Mouse (Mus musculus): Measurements from ENCODE around the gene Cep170b.

Gene Cep170b

GRCm38 (mm10) chr12:112720216-112720615 is at the start of gene Cep170b:
Gene Cep170b (plus strand): TSS chr12:112720455.
- no peak for DNase-seq (ENCODE audit: low spot score)

DNA sequence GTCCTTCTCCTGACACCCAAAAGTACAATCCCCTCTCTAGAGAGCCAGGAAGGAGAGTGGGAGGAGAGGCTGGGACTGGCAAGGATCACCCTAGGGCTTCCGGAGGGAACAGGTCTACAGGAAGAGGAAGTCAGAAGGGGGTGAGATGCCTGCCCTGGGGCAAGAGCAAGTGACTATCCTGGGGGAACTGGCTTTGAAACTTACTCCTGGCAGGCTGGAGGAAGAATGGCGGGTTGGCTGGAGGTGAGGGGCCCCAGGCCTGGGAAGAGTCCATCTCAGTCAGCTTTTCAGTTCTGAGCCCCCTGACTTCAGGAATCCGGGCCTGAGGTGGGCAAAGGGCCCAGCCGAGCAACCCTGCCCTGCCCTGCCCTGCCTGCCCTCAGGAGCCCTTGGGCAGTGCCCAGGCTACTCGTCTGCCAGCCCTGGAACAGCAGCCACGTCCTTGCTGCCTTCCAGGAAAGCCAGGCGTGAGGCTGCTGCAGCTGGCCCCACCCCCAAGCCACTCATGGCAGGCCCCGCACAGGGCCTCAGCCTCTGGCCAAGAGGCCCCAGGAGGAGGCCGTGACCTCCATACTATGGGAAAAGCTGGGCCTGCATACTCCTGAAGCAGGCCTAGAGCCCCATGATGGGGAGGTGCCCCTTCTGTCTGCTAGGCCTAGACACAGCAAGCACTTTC is 49.4 kb upstream of the Cep170b start:
- peak; percentile 66 for DNase-seq (ENCODE audit: low spot score)

GRCm38 (mm10) chr12:112671891-112672290 is 48.4 kb upstream of the Cep170b start:
- no peak for DNase-seq (ENCODE audit: low spot score)

GRCm38 (mm10) chr12:112672744-112673575 is 47.3 kb upstream of the Cep170b start:
- peak; percentile 53 for DNase-seq (ENCODE audit: low spot score)

GRCm38 (mm10) chr12:112673576-112674091 is 46.6 kb upstream of the Cep170b start:
- peak; percentile 55 for DNase-seq (ENCODE audit: low spot score)

DNA sequence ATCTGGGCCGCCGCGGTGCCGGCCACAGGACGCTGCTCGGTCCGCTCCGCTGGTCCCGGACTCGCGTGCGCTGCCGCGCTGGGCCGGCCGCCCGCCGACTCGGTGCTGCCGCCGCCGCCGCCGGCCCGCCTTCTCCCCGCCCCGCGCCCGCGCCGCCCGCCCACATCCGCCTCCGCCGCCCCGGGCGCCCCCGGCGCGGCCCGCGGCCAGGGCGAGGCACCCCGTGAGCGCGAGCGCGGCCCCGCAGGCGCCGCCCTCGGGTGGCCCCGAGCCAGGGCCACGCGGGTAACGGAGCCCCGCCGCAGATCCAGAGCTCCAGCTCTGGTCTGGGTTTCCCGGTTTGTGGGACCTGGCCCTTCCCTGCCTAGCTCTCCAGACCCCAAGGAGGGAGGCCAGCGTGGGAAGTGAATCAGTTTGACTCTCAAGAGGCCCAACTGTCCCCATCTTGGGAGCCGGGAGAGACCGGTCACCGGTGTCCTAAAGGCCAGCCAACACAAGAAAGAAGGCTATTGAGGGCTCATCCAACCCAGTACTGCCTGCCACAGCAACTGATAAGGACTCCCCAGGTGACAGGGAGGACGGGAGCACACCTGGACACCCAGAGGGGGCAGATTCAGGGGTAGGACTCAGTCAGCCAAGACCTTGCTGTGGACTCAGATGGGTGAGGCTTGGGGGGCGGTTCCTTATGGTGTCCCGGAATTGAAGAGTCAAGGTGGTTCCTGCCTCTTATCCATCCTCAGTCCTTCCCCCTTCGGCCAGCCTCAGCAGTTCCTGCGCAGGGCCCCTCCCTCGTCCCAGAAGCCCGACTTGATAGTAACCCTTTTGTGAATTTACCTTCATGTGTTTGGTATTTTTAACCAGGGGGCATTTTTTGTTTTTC is 45.9 kb upstream of the Cep170b start, which contains the start of gene Akt1:
TSS of gene Akt1 (minus strand) at position 753 of the 880 bp plus-strand sequence.
- DNase-seq (ENCODE audit: low spot score) = peak; percentile 74

GRCm38 (mm10) chr12:112675245-112676035 is 44.8 kb upstream of the Cep170b start:
- peak; percentile 80 for DNase-seq (ENCODE audit: low spot score)

GRCm38 (mm10) chr12:112677076-112677475 is 43.2 kb upstream of the Cep170b start:
- no peak for DNase-seq (ENCODE audit: low spot score)

DNA sequence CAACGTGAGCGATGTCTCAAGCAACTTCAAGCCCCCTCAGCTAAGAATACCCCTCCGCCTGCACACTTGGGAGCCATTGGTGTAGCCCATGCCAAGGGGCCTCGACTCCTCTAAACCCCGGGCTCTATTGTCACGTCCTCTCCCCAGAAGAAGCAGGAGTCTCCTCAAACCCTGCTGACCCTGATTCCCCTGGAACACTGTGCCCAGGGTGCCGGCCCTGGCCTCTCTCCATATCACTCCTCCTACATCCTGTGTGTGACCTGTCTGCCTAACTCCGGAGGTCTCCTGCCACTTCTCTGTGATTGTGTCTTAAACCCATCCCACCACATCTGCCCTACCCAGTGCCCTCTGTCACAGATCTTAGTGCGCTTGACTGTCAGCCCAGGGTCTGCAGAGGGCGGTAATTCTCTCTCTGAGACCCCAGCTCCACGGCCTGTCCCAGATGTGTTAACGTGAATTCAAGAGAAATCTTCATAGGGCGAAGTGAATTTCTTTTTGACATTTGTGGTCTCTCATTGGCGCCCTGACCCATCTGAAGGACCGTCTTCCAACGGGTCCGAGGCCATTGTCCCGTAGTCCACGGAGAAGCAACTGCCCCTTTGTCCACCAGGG is 42.2 kb upstream of the Cep170b start:
- no peak for DNase-seq (ENCODE audit: low spot score)

- DNase-seq (ENCODE audit: low spot score) = peak; percentile 65
These were observed 41.7 kb upstream of the Cep170b start, which contains the start of gene Zbtb42 for GRCm38 (mm10) chr12:112678555-112679026. Gene Zbtb42 (plus strand): TSS chr12:112678828.

DNA sequence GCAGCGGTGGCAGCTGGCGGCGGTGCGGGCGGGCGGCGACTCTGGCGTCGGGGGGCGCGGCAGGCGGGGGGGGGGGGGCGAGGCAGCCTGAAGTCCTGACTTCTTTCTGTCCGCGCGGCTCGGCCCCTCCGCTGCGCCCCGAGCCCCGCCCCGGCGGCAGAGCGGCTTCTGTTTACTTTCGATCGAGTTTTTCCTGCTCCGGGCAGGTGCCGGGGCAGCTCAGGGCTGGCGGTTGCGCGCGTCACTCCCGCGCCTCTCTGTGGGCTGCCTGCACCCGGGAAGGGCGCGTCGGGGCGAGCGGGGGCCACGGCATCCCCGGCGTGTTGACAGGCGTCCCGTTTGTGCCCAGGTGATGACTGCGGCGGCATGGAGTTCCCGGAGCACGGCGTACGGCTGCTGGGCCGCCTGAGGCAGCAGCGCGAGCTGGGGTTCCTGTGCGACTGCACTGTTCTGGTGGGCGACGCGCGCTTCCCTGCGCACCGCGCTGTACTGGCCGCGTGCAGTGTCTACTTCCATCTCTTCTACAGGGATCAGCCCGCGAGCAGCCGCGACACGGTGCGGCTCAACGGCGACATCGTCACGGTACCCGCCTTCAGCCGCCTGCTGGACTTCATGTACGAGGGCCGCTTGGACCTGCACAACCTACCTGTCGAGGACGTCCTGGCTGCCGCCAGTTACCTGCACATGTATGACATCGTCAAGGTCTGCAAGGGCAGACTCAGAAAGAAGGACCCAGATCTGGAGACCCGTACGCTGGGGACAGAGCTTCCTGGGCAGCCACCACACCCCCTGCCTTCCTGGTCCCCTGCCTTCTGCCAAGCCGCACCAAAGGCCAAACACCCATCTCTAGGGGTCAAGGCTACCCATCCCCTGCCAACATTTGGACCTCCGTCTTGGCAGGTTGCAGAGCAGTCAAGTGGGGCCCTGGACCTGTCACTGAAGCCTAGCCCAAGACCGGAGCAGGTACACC is 40.9 kb upstream of the Cep170b start:
- peak; percentile 51 for DNase-seq (ENCODE audit: low spot score)

- DNase-seq (ENCODE audit: low spot score) = no peak
These were observed 36.9 kb upstream of the Cep170b start for GRCm38 (mm10) chr12:112683351-112683750.

GRCm38 (mm10) chr12:112688458-112688857 is 31.8 kb upstream of the Cep170b start:
- DNase-seq (ENCODE audit: low spot score) = no peak

DNA sequence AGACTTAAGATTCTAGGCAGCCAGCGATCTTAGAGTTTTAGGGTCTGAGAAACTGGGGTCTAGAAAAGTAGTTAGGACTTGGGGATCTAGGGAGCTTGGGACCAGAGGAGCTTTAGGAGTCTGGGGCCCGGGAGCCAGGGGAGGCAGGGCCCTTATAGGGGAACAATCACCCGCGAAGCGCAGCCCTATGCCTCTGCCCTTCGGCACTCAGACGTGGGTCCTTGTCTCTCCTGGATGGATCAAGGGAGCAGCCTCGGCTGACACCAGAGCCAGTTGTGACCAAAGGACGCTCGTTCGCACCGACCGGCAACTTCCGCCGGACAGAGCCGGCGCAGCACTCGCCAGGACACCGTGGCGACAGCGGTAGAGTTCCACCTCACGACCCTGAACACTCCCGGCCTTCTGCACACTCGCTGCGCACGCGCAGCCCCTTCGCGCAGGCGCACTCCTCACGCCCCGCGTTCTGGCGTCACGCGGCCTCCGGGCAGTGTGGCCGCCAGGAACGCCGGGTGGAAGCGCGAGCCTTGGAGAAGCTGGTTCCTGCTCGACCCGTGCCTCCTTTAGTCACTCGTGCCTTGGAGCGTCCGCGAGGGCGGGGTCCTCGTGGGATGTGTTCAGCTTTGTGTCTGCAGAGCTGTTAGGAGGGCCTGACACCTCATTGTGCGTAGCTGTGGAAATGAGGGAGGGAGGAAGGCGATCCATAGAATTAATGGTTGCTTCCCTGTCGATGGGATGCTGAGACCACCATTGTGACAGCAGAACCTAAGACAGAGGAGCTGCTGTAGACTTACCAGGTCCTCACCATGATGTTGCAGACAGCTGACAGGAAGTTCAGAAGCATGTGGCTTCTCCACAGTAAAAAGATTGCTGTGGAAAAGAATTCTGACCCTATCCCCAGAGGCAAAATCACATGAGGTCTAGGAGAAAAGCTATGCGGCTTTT is 26.8 kb upstream of the Cep170b start:
- peak; percentile 95 for DNase-seq (ENCODE audit: low spot score)

DNA sequence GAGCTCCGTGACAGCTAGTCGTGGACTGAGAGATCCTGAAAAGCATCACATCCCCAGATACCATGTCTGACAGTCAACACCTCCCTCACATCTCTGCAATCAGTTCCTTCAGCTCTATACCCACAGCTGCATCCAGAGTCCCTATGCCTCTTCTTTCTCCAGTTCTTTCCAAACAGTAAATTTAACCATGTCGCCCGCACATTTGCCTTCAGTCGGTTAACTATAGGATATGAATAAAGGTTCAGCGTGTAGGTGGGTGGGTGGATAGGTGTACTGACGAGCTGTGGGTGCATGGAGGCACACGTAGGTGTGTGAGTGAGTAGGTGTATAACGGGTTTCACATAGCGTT is 26.2 kb upstream of the Cep170b start:
- DNase-seq (ENCODE audit: low spot score) = no peak

- DNase-seq (ENCODE audit: low spot score) = no peak
These were observed 23.3 kb upstream of the Cep170b start for GRCm38 (mm10) chr12:112696806-112697425.

GRCm38 (mm10) chr12:112700522-112700921 is 19.7 kb upstream of the Cep170b start:
- DNase-seq (ENCODE audit: low spot score) = no peak

Measured in ovary, postnatal 36 days (tissue).